Mouse (Mus musculus) stomach, embryonic 14.5 days (tissue): ENCODE data around the gene Foxred2. TPM values are rescaled to one million over a fixed set of nuclear protein-coding genes. Genes with fewer than 3 reads are reported as not detected.
A peak's percentile ranks its signal among the peaks of the same experiment; 100 is the strongest.

Experiments
- ATAC-seq: fragments of 200-750 bp; cut with Nextera tagmentation; 2 replicates; pipeline ENCODE4 v1.8.0; 2017; ENCODE audit warnings: low read depth, moderate TSS enrichment; ENCODE audit not compliant: insufficient number of reproducible peaks, insufficient read depth, low FRiP score
- H3K27ac ChIP-seq: fragments of 300-500 bp; sonication (generic); 2 replicates; pipeline ENCODE4 v1.5.1; 2014; ENCODE audit warnings: mild to moderate bottlenecking, low read length, moderate library complexity, mixed read lengths
- H3K27me3 ChIP-seq: fragments of 300-500 bp; sonication (generic); 2 replicates; pipeline ENCODE4 v1.6.1; 2014; ENCODE audit warnings: low read length, control low read depth, mixed read lengths; ENCODE audit not compliant: control insufficient read depth, insufficient read depth
- H3K36me3 ChIP-seq: fragments of 300-500 bp; sonication (generic); 2 replicates; pipeline ENCODE4 v1.6.1; 2014; ENCODE audit warnings: mild to moderate bottlenecking, control low read depth, low read length, moderate library complexity, mixed read lengths; ENCODE audit not compliant: control insufficient read depth, insufficient read depth
- H3K4me1 ChIP-seq: fragments of 300-500 bp; sonication (generic); 2 replicates; pipeline ENCODE4 v1.6.1; 2014; ENCODE audit warnings: low read length, control low read depth, mixed read lengths; ENCODE audit not compliant: control insufficient read depth, insufficient read depth
- H3K4me2 ChIP-seq: fragments of 300-500 bp; sonication (generic); replicated peaks from 2 replicates; pipeline ENCODE4 v1.6.1; 2014; ENCODE audit warnings: low read depth, low read length, control low read depth
- H3K4me3 ChIP-seq: fragments of 300-500 bp; sonication (generic); 2 replicates; pipeline ENCODE4 v1.5.1; 2014; ENCODE audit warnings: low read depth, low read length, control low read depth
- H3K9ac ChIP-seq: fragments of 300-500 bp; sonication (generic); replicated peaks from 2 replicates; pipeline ENCODE4 v1.6.1; 2014; ENCODE audit warnings: low read depth, mild to moderate bottlenecking, control low read depth, low read length, moderate library complexity, mixed read lengths
- H3K9me3 ChIP-seq: fragments of 300-500 bp; sonication (generic); 2 replicates; pipeline ENCODE4 v1.6.1; 2016; ENCODE audit warnings: low read depth, low read length, control low read depth; ENCODE audit not compliant: control insufficient read depth
- WGBS: fragments of 180-500 bp; shearing (Covaris S2); extraction: QIAGEN DNeasy Blood & Tissue Kit; methylation state at CpG from one replicate; pipeline ENCODE4 v1.1.7; 2014; 5-methylcytosine and 5-hydroxymethylcytosine counted together
- polyA plus RNA-seq: library from polyadenylated mRNA; unstranded; fragments of >200 nt; fragmentation: Nextera tagmentation; extraction: Ambion mirVana; gene quantifications from 2 replicates; pipeline ENCODE4 v1.2.1, GENCODE M21; 2014

Foxred2 gene
- polyA plus RNA-seq, 1 experiment from 2014 or later: 3.3 TPM

- peak within 1 kb of the TSS; percentile 77 for H3K27ac ChIP-seq
- H3K4me3 ChIP-seq: peak within 1 kb of the TSS; percentile 68
- H3K4me1 ChIP-seq: peaks cover 18% of the 10 kb centered on the region
- ATAC-seq: peak; percentile 95
- peaks cover 24% of the 10 kb centered on the region for H3K36me3 ChIP-seq
- no peaks in the 10 kb centered on the region for H3K9me3 ChIP-seq
- peak within 1 kb of the TSS; percentile 85 for H3K4me2 ChIP-seq
- H3K9ac ChIP-seq: peak within 1 kb of the TSS; percentile 72
- WGBS: under 1% methylated on average over 34 of the region's 34 CpGs
- H3K27me3 ChIP-seq: no peaks in the 10 kb centered on the region
Observed at GRCm38 (mm10) chr15:77928673-77929331, 27.7 kb downstream of the Foxred2 start, which contains the start of gene Txn2. Gene Txn2, minus strand, starts transcription at chr15:77929006.

GRCm38 (mm10) chr15:77928091-77928490 is 28.4 kb downstream of the Foxred2 start:
- peak overlapping the region; percentile 76 for H3K27ac ChIP-seq

DNA sequence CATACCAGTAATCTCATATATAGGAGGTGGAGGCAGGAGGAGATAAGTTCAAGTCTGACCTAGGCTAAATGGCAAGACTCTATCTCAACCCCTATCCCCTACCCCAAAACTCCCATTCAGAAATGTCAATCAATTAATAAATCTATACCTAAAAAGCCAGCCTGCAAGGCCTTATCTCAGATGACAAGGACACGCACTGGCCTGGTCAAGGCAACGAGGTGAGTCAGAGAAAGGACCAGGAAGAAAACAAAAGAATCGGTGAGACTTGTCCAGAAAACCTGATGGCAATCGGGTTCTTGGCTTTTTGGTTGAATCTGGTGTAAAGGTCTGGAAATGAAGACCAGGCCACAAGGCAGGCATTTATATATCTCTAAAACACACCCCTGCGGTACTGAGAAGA is 29.6 kb downstream of the Foxred2 start:
- no peak for ATAC-seq
- Histone ChIP-seq H3K9ac (no peak overlapping the region), H3K36me3 (peaks cover 42% of the 10 kb centered on the region), H3K4me3 (no peak overlapping the region), H3K4me1 (peaks cover 14% of the 10 kb centered on the region), H3K27ac (no peak overlapping the region), H3K27me3 (no peaks in the 10 kb centered on the region), H3K9me3 (no peaks in the 10 kb centered on the region), H3K4me2 (no peak overlapping the region)
- 92% methylated on average over 5 of the region's 5 CpGs for WGBS

More at GRCm38 (mm10) chr15:77928091-77928490, 28.4 kb downstream of the Foxred2 start:
- ATAC-seq: no peak
- Histone ChIP-seq H3K9ac (peak overlapping the region; percentile 65), H3K4me3 (peak overlapping the region; percentile 68), H3K36me3 (peaks cover 31% of the 10 kb centered on the region), H3K4me2 (peak overlapping the region; percentile 82), H3K27me3 (no peaks in the 10 kb centered on the region), H3K9me3 (no peaks in the 10 kb centered on the region), H3K4me1 (peaks cover 14% of the 10 kb centered on the region)
- 22% methylated on average over 4 of the region's 4 CpGs for WGBS

- no peaks in the 10 kb centered on the region for H3K9me3 ChIP-seq
- H3K27me3 ChIP-seq: no peaks in the 10 kb centered on the region
- no peak overlapping the region for H3K4me3 ChIP-seq
- peaks cover 54% of the 10 kb centered on the region for H3K36me3 ChIP-seq
- no peak overlapping the region for H3K9ac ChIP-seq
- H3K4me1 ChIP-seq: peaks cover 14% of the 10 kb centered on the region
- no peak overlapping the region for H3K4me2 ChIP-seq
- H3K27ac ChIP-seq: no peak overlapping the region
- 90% methylated on average over 2 of the region's 2 CpGs for WGBS
- ATAC-seq: no peak
Observed at GRCm38 (mm10) chr15:77925195-77925594, 31.3 kb downstream of the Foxred2 start.

GRCm38 (mm10) chr15:77923267-77924035 is 33.1 kb downstream of the Foxred2 start:
- WGBS: 68% methylated on average over 9 of the region's 9 CpGs
- Histone ChIP-seq H3K9ac (no peak overlapping the region), H3K9me3 (no peaks in the 10 kb centered on the region), H3K4me3 (no peak overlapping the region), H3K4me1 (peaks cover 6% of the 10 kb centered on the region), H3K36me3 (peaks cover 60% of the 10 kb centered on the region), H3K27ac (no peak overlapping the region), H3K4me2 (no peak overlapping the region), H3K27me3 (no peaks in the 10 kb centered on the region)
- no peak for ATAC-seq

DNA sequence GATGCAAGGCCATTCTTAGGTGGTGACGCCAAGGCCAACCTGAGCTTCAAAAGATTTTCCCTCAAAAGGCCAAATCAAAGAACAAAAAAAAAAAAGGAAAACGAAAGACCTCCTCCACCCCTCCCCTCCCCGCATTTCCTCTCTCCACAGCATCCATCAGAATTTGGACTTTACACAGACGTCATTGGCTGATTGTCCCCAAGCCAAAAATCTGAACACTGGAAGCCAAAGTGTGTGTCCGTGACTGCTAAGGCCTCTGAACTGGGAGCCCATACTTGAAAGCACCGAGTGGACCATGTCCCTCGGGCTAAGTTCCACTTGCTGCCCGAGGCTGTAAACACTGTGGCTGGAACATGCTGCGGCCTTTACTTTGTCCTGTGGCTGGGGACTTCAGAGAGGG is 33.8 kb downstream of the Foxred2 start:
- peaks cover 60% of the 10 kb centered on the region for H3K36me3 ChIP-seq
- H3K27ac ChIP-seq: no peak overlapping the region

DNA sequence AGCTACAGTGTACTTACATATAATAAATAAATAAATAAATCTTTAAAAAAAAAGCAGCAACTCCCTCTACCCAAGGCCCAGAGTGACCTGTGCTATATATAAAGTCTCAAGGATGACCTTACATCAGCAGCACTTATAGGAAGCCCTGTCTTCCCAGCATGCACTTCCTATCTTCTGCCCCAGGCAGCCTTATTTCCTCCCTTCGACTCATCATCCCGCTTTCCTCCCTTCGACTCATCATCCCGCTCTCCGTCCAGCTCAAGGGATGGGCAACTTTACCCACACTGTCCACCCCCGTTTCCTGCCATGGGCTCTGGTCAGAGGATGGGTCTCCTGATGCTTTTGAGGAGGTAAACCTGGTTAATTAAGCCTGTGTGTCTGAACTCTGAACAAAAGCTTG is 34.9 kb downstream of the Foxred2 start:
- no peak overlapping the region for H3K9ac ChIP-seq
- no peak overlapping the region for H3K4me2 ChIP-seq
- no peaks in the 10 kb centered on the region for H3K4me1 ChIP-seq
- H3K27me3 ChIP-seq: no peaks in the 10 kb centered on the region
- no peak for ATAC-seq
- 93% methylated on average over 6 of the region's 6 CpGs for WGBS
- no peaks in the 10 kb centered on the region for H3K9me3 ChIP-seq
- no peak overlapping the region for H3K4me3 ChIP-seq
- no peak overlapping the region for H3K27ac ChIP-seq
- peaks cover 52% of the 10 kb centered on the region for H3K36me3 ChIP-seq

More for the DNA sequence above, 33.8 kb downstream of the Foxred2 start:
- H3K4me2 ChIP-seq: no peak overlapping the region
- H3K4me3 ChIP-seq: no peak overlapping the region
- H3K9me3 ChIP-seq: no peaks in the 10 kb centered on the region
- no peak overlapping the region for H3K9ac ChIP-seq
- H3K27me3 ChIP-seq: no peaks in the 10 kb centered on the region
- peaks cover 2% of the 10 kb centered on the region for H3K4me1 ChIP-seq
- 80% methylated on average over 9 of the region's 9 CpGs for WGBS
- no peak for ATAC-seq

GRCm38 (mm10) chr15:77920511-77921462 is 35.7 kb downstream of the Foxred2 start:
- H3K27ac ChIP-seq: peak overlapping the region; percentile 64; the same call in 1 of the 2 replicates
- 75% methylated on average over 10 of the region's 10 CpGs for whole genome bisulfite sequencing
- ATAC-seq: no peak
- no peaks in the 10 kb centered on the region for H3K9me3 ChIP-seq
- no peak overlapping the region for H3K4me2 ChIP-seq
- H3K4me1 ChIP-seq: no peaks in the 10 kb centered on the region
- no peaks in the 10 kb centered on the region for H3K27me3 ChIP-seq
- no peak overlapping the region for H3K4me3 ChIP-seq
- no peak overlapping the region for H3K9ac ChIP-seq
- peaks cover 53% of the 10 kb centered on the region for H3K36me3 ChIP-seq
